Mouse (Mus musculus): ENCODE results near the gene Ctf1.

DNA sequence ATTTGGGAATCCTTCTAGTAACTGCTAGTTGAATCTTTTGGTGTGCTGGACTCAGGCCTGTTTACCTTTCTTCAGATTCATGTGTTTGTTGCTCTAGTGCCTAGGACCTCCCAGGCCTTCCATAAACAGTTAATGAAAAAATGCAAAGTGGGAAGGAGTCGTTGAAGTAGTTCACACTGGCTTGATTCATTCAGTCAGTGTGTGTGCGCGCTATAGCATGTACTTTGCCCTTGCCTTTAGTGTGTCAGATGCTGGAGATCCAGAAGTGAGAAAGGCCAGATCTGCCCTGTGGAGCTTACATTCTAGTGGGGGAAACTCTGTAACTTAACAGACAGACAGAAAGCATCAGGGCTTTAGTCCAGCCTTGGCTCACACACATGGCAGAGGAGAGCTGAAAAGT is 47.9 kb downstream of the Ctf1 start:
- no peak for TF ChIP-seq CTCF (conservative IDR thresholded peaks at IDR 0.05; ENCODE audit: low read length)
- TF ChIP-seq POU5F1 (IDR thresholded peaks at IDR 0.05; ENCODE audit: borderline replicate concordance, low read length) = no peak

Measured in E14TG2a.4 (cell line).